Comparison of ENCODE assay signal across 15 mouse cellular contexts in genomic region chr9:65745456-65745855, GRCm38 (mm10).
DNase-seq lines count a peak whose midpoint lies in the region; ATAC-seq lines count a peak whose summit lies in the region.
"Had no signal": no experiment of that assay in that cellular context is flagged by ENCODE, and none has a peak within 500 bp of the region (broad histone marks: within the 10 kb centered on the region; RNA-seq: fewer than 3 reads in every experiment).

No protein-coding gene starts in this region.

- no peaks in the 10 kb centered on the region for H3K36me3 ChIP-seq in embryonic facial prominence, embryonic 12.5 days
- peaks cover 13% of the 10 kb centered on the region for H3K36me3 ChIP-seq in embryonic facial prominence, embryonic 10.5 days (replicated peaks)
- H3K36me3 ChIP-seq in midbrain, embryonic 12.5 days: no peaks in the 10 kb centered on the region
- no peaks in the 10 kb centered on the region for H3K36me3 ChIP-seq in midbrain, embryonic 11.5 days (ENCODE audit: control insufficient read depth, insufficient read depth, low read length)
- no peaks in the 10 kb centered on the region for H3K36me3 ChIP-seq in hindbrain, embryonic 11.5 days (ENCODE audit: control insufficient read depth, insufficient read depth, low read length)
- H3K36me3 ChIP-seq in neural tube, embryonic 12.5 days: no peaks in the 10 kb centered on the region
- H3K36me3 ChIP-seq: liver, embryonic 13.5 days had no signal

- H3K4me1 ChIP-seq in embryonic facial prominence, embryonic 12.5 days: peaks cover 30% of the 10 kb centered on the region
- peaks cover 33% of the 10 kb centered on the region for H3K4me1 ChIP-seq in embryonic facial prominence, embryonic 10.5 days
- peaks cover 47% of the 10 kb centered on the region for H3K4me1 ChIP-seq in midbrain, embryonic 12.5 days
- peaks cover 30% of the 10 kb centered on the region for H3K4me1 ChIP-seq in midbrain, embryonic 11.5 days (ENCODE audit: control insufficient read depth, insufficient read depth, low read length)
- H3K4me1 ChIP-seq in hindbrain, embryonic 11.5 days (replicated peaks; ENCODE audit: control insufficient read depth, insufficient read depth, low read length): peaks cover 10% of the 10 kb centered on the region
- H3K4me1 ChIP-seq in neural tube, embryonic 12.5 days: peaks cover 35% of the 10 kb centered on the region

- 57% methylated on average over 5 of the region's 5 CpGs for WGBS in embryonic facial prominence, embryonic 12.5 days
- WGBS in embryonic facial prominence, embryonic 10.5 days: 77% methylated on average over 5 of the region's 5 CpGs
- 70% methylated on average over 5 of the region's 5 CpGs for WGBS in midbrain, embryonic 12.5 days
- 78% methylated on average over 5 of the region's 5 CpGs for WGBS in midbrain, embryonic 11.5 days
- WGBS in hindbrain, embryonic 11.5 days: 77% methylated on average over 5 of the region's 5 CpGs
- WGBS in neural tube, embryonic 12.5 days: 62% methylated on average over 5 of the region's 5 CpGs

- no peak overlapping the region for H3K4me3 ChIP-seq in embryonic facial prominence, embryonic 12.5 days
- no peak overlapping the region for H3K4me3 ChIP-seq in embryonic facial prominence, embryonic 10.5 days
- H3K4me3 ChIP-seq in midbrain, embryonic 12.5 days: no peak overlapping the region
- no peak overlapping the region for H3K4me3 ChIP-seq in midbrain, embryonic 11.5 days (ENCODE audit: low read depth, low read length)
- H3K4me3 ChIP-seq in hindbrain, embryonic 11.5 days (ENCODE audit: low read depth, low read length): no peak overlapping the region
- H3K4me3 ChIP-seq in neural tube, embryonic 12.5 days: no peak overlapping the region
- H3K4me3 ChIP-seq: left cerebral cortex, adult 2 months; liver, embryonic 13.5 days; megakaryocyte, embryonic 14.5 days had no signal

- ATAC-seq in embryonic facial prominence, embryonic 12.5 days (ENCODE audit: insufficient number of reproducible peaks, insufficient read depth, low FRiP score, low TSS enrichment): no peak
- ATAC-seq in midbrain, embryonic 12.5 days (ENCODE audit: low FRiP score, low read depth): no peak
- ATAC-seq in midbrain, embryonic 11.5 days (ENCODE audit: low FRiP score): no peak
- no peak for ATAC-seq in hindbrain, embryonic 11.5 days (ENCODE audit: low FRiP score)
- ATAC-seq in neural tube, embryonic 12.5 days (ENCODE audit: low FRiP score, low read depth): no peak

- H3K4me2 ChIP-seq in embryonic facial prominence, embryonic 12.5 days (replicated peaks): no peak overlapping the region
- no peak overlapping the region for H3K4me2 ChIP-seq in midbrain, embryonic 12.5 days (replicated peaks)
- H3K4me2 ChIP-seq in midbrain, embryonic 11.5 days: no peak overlapping the region
- no peak overlapping the region for H3K4me2 ChIP-seq in hindbrain, embryonic 11.5 days (replicated peaks; ENCODE audit: low read depth, low read length)
- peak overlapping the region; percentile 22; the same call in 1 of the 2 replicates for H3K4me2 ChIP-seq in neural tube, embryonic 12.5 days (replicated peaks)
- H3K4me2 ChIP-seq: liver, embryonic 13.5 days had no signal

- H3K27ac ChIP-seq in embryonic facial prominence, embryonic 12.5 days: 0 out of 2 replicates have a peak overlapping the region, but pooled peaks have one; percentile 11
- no peak overlapping the region for H3K27ac ChIP-seq in embryonic facial prominence, embryonic 10.5 days (replicated peaks)
- H3K27ac ChIP-seq in midbrain, embryonic 12.5 days (replicated peaks): peak overlapping the region; percentile 87
- no peak overlapping the region for H3K27ac ChIP-seq in midbrain, embryonic 11.5 days (ENCODE audit: low read depth, low read length)
- peak overlapping the region; percentile 65 for H3K27ac ChIP-seq in hindbrain, embryonic 11.5 days (ENCODE audit: low read depth, low read length)
- no peak overlapping the region for H3K27ac ChIP-seq in neural tube, embryonic 12.5 days
- H3K27ac ChIP-seq: liver, embryonic 13.5 days had no signal

- DNase-seq in embryonic facial prominence, embryonic 10.5 days (ENCODE audit: low spot score): no peak
- DNase-seq in midbrain, embryonic 11.5 days (ENCODE audit: low spot score, missing footprints): no peak
- DNase-seq in hindbrain, embryonic 11.5 days (ENCODE audit: low spot score): no peak
- no peak for DNase-seq in T-cell, adult 2 months (ENCODE audit: low spot score)
- no peak for DNase-seq in urinary bladder, adult 2 months (ENCODE audit: low spot score)
- DNase-seq: adrenal gland, adult 8-10 months; B cell, adult 2 months; gastrocnemius, postnatal 25 days; kidney, adult 11 months; liver, embryonic 13.5 days had no signal

- no peaks in the 10 kb centered on the region for H3K27me3 ChIP-seq in embryonic facial prominence, embryonic 12.5 days
- H3K27me3 ChIP-seq in embryonic facial prominence, embryonic 10.5 days (replicated peaks; ENCODE audit: low read depth, poor library complexity, severe bottlenecking): no peaks in the 10 kb centered on the region
- H3K27me3 ChIP-seq in midbrain, embryonic 12.5 days: no peaks in the 10 kb centered on the region
- no peaks in the 10 kb centered on the region; the same call in 1 of the 2 replicates for H3K27me3 ChIP-seq in midbrain, embryonic 11.5 days (ENCODE audit: control insufficient read depth, insufficient read depth, low read length)
- H3K27me3 ChIP-seq in hindbrain, embryonic 11.5 days (ENCODE audit: control insufficient read depth, insufficient read depth, low read length): no peaks in the 10 kb centered on the region
- no peaks in the 10 kb centered on the region for H3K27me3 ChIP-seq in neural tube, embryonic 12.5 days (replicated peaks)
- H3K27me3 ChIP-seq: liver, embryonic 13.5 days; megakaryocyte, embryonic 14.5 days had no signal

- no peaks in the 10 kb centered on the region for H3K9me3 ChIP-seq in embryonic facial prominence, embryonic 12.5 days
- H3K9me3 ChIP-seq in embryonic facial prominence, embryonic 10.5 days: no peaks in the 10 kb centered on the region
- no peaks in the 10 kb centered on the region for H3K9me3 ChIP-seq in midbrain, embryonic 12.5 days
- H3K9me3 ChIP-seq in midbrain, embryonic 11.5 days (ENCODE audit: control insufficient read depth, low read length): no peaks in the 10 kb centered on the region
- H3K9me3 ChIP-seq in hindbrain, embryonic 11.5 days (ENCODE audit: control insufficient read depth, low read length): no peaks in the 10 kb centered on the region
- H3K9me3 ChIP-seq in neural tube, embryonic 12.5 days: no peaks in the 10 kb centered on the region
- H3K9me3 ChIP-seq: liver, embryonic 13.5 days; megakaryocyte, embryonic 14.5 days had no signal

- H3K9ac ChIP-seq in embryonic facial prominence, embryonic 12.5 days: no peak overlapping the region
- H3K9ac ChIP-seq in midbrain, embryonic 12.5 days (replicated peaks): no peak overlapping the region
- no peak overlapping the region for H3K9ac ChIP-seq in midbrain, embryonic 11.5 days (ENCODE audit: low read length)
- no peak overlapping the region for H3K9ac ChIP-seq in hindbrain, embryonic 11.5 days (ENCODE audit: low read depth, low read length)
- H3K9ac ChIP-seq in neural tube, embryonic 12.5 days: no peak overlapping the region
- H3K9ac ChIP-seq: liver, embryonic 13.5 days had no signal

Comparison
In these comparisons a context has a peak if more than half of its experiments do, and no peak if none do; other contexts are left out.
1. H3K27ac ChIP-seq: peak in embryonic facial prominence, embryonic 12.5 days (single experiment), midbrain, embryonic 12.5 days (single experiment) and hindbrain, embryonic 11.5 days (single experiment); none in embryonic facial prominence, embryonic 10.5 days (single experiment), midbrain, embryonic 11.5 days (single experiment) and neural tube, embryonic 12.5 days (single experiment).